Mouse (Mus musculus) testis, postnatal 10 days (tissue): ENCODE results near the gene Pknox2.

ENCODE experiments used
- DNase-seq: peaks from one replicate; pipeline ENCODE4 v3.0.0; 2021; ENCODE audit warnings: low spot score

The Pknox2 gene

DNA sequence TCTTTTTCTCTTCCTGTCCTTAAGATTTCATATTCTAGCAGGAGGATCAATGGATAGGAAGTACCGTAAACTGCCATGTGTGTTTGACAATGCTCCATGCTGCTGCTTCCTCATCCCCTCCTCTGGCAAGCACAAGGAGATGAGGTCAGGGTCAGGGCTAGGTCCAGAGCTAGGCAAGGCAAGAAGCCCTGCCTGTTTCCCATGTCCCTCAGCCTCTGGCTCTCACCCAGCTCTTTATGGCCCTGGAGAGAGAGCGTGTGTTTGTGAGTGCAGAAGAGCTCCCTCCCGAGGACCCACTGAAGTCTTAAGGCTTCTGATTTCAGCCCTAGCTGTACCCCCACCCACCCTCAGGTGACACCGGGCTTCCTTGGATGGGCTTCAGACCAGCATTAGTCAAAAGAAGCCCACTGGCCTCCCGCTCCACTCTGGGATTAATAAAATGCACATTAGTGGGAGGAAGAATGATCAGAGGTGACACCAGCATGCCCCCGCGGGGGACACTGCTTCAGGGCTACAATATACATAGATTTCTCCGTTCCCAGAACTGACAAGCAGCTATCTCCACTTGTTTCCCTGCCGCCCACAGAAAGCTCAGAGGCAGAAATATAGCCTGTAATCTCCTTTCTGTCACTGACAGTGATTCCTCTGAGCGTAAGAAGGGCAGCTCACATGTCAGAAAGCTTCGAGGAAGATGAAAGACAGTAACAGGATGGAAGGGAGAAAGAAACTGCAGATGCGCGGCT lies 156.4 kb downstream of the Pknox2 start:
- no peak for DNase-seq

GRCm38 (mm10) chr9:36989991-36990390 lies 157.2 kb downstream of the Pknox2 start:
- no peak for DNase-seq

GRCm38 (mm10) chr9:36985233-36985632 lies 162.0 kb downstream of the Pknox2 start:
- DNase-seq: no peak

- DNase-seq: no peak
These were observed 170.4 kb downstream of the Pknox2 start for GRCm38 (mm10) chr9:36976596-36977362.

- DNase-seq: peak; percentile 57
These were observed 173.6 kb downstream of the Pknox2 start for GRCm38 (mm10) chr9:36973486-36974227.

- peak; percentile 57 for DNase-seq
These were observed 175.1 kb downstream of the Pknox2 start for GRCm38 (mm10) chr9:36972089-36972488.

- no peak for DNase-seq
These were observed 176.1 kb downstream of the Pknox2 start for GRCm38 (mm10) chr9:36971066-36971465.

- DNase-seq: peak; percentile 92
These were observed 176.6 kb downstream of the Pknox2 start for GRCm38 (mm10) chr9:36970651-36971050.

DNA sequence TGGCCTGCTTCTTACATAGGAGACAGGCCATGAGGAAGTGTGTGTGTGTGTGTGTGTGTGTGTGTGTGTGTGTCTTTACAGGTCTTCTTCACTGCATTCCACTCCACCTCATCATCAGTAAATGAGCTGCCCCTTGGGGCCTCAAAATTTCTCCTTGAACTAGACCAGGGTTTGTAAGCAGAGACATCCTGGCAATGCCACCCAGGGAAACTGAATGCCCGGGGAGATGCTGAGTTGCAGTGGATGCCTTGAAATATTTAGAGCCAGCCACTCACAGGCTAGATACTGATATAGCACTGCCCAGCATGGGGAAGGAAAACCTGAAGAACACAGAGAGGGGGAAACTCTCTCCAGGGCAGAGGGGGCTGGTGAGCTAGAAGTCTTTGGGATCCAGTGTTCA lies 178.1 kb downstream of the Pknox2 start:
- DNase-seq: no peak

DNA sequence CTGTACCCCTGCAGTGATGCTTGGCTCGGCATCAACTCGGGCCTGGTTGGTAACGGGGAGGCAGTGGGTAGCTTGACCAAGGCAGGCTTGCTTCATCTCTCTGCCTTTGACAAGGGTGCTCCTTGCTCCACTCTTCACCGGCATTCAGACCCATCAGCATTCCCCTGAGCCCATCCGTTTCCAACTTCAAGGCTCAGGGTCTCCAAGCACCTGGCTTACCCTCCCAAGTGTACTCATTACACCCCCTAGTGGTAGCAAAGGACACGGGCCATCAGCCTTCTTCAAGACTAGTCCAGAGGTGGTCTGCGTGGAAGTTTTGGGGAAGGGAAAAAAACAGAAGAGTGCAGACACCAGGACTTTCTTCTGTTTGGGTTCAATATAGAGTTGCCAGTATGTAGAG lies 178.5 kb downstream of the Pknox2 start:
- DNase-seq: peak; percentile 59

GRCm38 (mm10) chr9:36968236-36968635 lies 179.0 kb downstream of the Pknox2 start:
- no peak for DNase-seq

GRCm38 (mm10) chr9:36965720-36966119 lies 181.5 kb downstream of the Pknox2 start:
- peak; percentile 64 for DNase-seq

DNA sequence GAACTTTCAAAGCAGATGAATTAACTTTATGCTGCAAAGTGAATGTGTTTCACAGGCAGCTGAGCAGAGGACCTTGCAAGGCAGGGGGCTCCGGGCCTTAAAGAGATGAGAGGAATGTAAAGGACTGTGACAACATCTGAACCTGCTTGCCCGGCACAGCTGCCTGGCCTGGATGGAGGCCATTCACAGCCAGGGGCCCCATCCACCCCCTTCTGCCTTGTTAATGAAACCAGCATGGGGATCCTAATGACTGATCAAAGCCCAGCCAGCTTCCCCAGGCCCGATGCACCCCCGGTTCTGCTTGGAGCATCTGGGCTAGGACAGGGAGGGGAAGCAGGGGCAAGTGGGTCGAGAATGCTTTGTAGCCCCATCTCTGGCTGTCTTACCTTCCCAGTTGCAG lies 183.0 kb downstream of the Pknox2 start:
- no peak for DNase-seq

DNA sequence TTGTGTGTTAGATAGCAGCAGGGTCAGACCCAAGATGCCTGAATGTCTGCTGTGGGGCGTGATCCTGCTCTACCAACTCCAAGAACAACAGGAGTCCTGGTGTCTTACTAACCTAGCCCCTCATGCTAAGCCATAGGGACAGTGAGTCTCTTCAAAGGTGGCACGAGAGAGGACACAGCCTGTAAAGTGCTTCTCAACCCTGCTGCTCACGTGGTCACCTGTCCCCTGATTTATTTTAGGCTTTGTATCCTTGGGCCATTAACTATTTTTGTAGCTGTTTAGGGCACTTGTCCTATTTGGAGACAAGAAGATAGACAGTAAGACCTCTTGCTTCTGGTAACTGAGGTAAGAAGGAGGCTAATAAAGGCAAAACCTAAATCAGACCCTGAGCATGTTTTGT lies 183.7 kb downstream of the Pknox2 start:
- no peak for DNase-seq

DNA sequence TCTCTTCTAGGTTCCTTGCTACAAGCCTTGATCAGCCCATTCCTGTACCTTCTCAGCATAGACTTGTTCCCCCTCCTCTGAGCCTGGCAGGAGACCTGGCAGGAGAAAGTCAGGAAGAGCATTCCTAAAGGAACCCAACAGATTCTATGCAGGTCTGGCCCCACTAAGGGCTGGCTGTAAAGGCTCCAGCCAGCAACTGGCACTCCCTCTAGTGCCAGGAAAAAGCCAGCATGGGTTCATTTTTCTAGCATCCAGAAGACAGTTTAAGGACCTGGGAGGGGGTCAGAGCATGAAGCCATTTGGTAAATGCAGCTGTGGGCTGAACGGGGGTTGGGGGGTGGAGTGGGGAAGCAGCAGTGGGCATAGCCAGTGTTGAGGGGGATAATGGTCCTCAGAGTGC lies 185.3 kb downstream of the Pknox2 start:
- DNase-seq: no peak

DNA sequence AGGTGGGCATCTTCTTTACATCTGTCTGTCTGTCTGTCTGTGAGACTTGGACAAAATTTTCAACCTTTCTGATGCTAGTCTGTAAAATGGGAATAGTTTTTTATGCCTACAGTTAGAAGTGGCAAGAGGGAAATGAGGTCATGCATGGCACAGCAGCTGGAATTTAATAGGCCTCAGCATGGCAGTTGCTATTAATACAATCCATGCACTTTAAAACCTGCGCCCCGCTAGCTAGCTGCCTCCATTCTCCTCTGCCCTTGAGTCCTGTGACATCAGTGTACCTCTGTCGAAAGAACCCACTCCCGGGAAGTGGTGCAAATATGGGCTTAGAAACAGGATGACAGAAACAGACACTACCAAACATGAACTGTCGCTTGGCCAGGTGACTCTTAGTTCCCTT lies 186.1 kb downstream of the Pknox2 start:
- DNase-seq: no peak

- DNase-seq: no peak
These were observed 196.1 kb downstream of the Pknox2 start for GRCm38 (mm10) chr9:36951133-36951484.

- DNase-seq: no peak
These were observed 196.7 kb downstream of the Pknox2 start for GRCm38 (mm10) chr9:36950271-36951132.

DNA sequence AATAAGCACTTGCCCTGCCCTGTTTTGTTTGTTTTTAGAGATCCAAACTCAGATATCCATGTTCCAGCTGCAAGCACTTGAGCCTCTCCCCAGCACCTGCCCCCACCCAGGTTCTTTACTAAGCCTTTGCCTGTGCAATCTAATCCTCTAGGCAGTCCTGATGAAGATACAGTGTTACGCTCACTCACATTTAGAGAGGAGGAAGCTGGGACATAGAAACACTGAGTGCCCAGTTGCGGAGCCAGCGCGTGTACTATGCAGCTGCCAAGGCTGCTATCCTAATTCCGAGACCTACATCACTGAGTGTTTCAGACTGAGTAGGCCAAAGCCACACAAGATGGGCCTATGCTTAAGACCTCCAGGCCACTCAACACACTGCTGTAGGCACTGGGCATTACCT lies 199.0 kb downstream of the Pknox2 start:
- DNase-seq: no peak

- no peak for DNase-seq
These were observed 200.0 kb downstream of the Pknox2 start for GRCm38 (mm10) chr9:36947056-36947694.

DNA sequence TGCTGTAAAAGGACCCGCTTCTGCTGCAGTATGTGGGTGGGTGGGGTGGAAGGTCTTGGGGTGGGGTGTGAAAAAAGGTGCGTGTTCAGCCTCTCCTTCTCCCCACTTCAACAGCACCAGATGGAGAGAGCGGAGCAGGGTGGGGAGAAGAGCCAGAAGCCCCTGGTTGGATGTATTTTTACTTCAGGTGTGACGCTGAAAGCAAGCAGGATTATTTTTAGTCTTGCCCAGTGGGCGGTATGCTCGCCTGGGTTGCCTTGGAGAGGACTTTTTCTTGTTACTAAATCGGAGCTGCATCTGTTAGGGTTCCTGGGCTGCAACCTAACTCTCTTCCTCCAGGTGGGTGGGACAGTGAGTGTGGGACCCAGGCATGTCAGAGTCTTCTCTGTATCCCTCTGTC lies 202.4 kb downstream of the Pknox2 start:
- no peak for DNase-seq
